In the genomic region with DNA sequence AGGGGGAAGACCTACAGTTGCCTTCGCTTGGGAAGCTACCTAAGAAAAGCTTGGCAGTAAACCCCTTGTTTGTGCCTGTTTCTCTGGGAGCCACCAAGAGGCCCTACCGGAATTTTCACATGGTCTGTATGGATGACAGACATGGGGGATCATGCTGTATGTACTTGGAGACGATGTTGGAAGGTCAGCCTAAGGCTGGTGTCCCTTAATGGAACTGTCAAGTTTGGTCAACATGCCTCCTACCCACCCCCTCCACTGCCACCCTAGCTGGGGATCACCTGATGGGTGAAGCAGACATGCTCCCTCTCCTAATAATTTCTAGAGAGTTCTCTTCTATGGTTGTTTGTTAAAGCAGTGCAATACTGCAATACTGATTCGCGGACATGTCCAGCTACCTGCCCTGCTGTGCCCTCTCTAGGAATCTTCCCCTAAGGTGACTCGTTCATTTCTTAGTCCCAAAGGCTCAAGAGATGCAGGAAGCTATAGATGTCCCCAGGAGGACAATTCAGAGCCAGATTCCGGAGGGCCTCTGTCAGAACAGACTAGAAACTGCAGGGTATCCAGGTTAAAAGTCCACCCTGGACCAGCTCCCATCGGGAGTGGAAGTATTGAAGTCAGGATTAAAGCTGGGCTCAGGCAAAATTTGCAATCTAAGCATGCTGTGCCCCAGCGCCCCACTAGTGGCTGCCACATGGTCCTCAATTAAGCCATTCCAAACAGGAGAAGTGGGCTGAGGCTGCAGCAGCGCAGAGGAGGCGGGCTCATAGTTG, we compare ENCODE assay signal across 9 mouse cellular contexts. TPM values are rescaled to one million over a fixed set of nuclear protein-coding genes. Genes with fewer than 3 reads are reported as not detected.
DNase-seq lines count a peak whose midpoint lies in the region; ATAC-seq and TF ChIP-seq lines count a peak whose summit lies in the region.
"Had no signal": no experiment of that assay in that cellular context is flagged by ENCODE, and none has a peak within 500 bp of the region (broad histone marks: within the 10 kb centered on the region; RNA-seq: fewer than 3 reads in every experiment).

No protein-coding gene starts in this region.

- intact Hi-C loops in heart, adult 2 months (cut with DNase I): no loop called here
- intact Hi-C loops in gastrocnemius, postnatal 14 days (cut with DNase I; ENCODE audit: low total_unique reads): no loop called here

- no peak for TF ChIP-seq EP300 in heart, adult 2 months (IDR thresholded peaks at IDR 0.05; ENCODE audit: insufficient read depth, low read depth, low read length)
- no peak for TF ChIP-seq EP300 in stomach, postnatal 0 days (optimal IDR thresholded peaks at IDR 0.05)

- peak overlapping the region; percentile 29; the same call in 1 of the 2 replicates for H3K4me2 ChIP-seq in limb, embryonic 14.5 days (replicated peaks; ENCODE audit: low read depth, low read length, severe bottlenecking)
- H3K4me2 ChIP-seq in stomach, postnatal 0 days (replicated peaks; ENCODE audit: low read depth): peak overlapping the region; percentile 47

- no peaks in the 10 kb centered on the region for H3K9me3 ChIP-seq in limb, embryonic 14.5 days (ENCODE audit: control insufficient read depth, low read length)
- no peaks in the 10 kb centered on the region for H3K9me3 ChIP-seq in stomach, postnatal 0 days (ENCODE audit: control insufficient read depth, low read length)

- ATAC-seq in limb, embryonic 14.5 days (ENCODE audit: low FRiP score, low read depth): no peak
- ATAC-seq in stomach, postnatal 0 days (ENCODE audit: low FRiP score, low TSS enrichment): no peak

- H3K27me3 ChIP-seq in heart, adult 2 months (ENCODE audit: control insufficient read depth, insufficient read depth, low read length): peaks cover 22% of the 10 kb centered on the region
- H3K27me3 ChIP-seq in testis, adult 2 months (ENCODE audit: control insufficient read depth, insufficient read depth, low read length): peaks cover 5% of the 10 kb centered on the region; the same call in 1 of the 2 replicates
- H3K27me3 ChIP-seq in limb, embryonic 14.5 days (ENCODE audit: control insufficient read depth, insufficient read depth, low read length): peaks cover 68% of the 10 kb centered on the region
- H3K27me3 ChIP-seq in stomach, postnatal 0 days (ENCODE audit: control insufficient read depth, insufficient read depth, low read length): peaks cover 31% of the 10 kb centered on the region

- H3K27ac ChIP-seq in heart, adult 2 months: no peak overlapping the region; the same call in 1 of the 2 replicates
- no peak overlapping the region for H3K27ac ChIP-seq in testis, adult 2 months (ENCODE audit: control insufficient read depth, insufficient read depth, low read depth, low read length)
- no peak overlapping the region for H3K27ac ChIP-seq in limb, embryonic 14.5 days (replicated peaks; ENCODE audit: low read depth, low read length)
- H3K27ac ChIP-seq in stomach, postnatal 0 days (replicated peaks): no peak overlapping the region

- peaks cover 4% of the 10 kb centered on the region for H3K4me1 ChIP-seq in heart, adult 2 months (ENCODE audit: control insufficient read depth, insufficient read depth, low read length)
- peaks cover 32% of the 10 kb centered on the region for H3K4me1 ChIP-seq in testis, adult 2 months (ENCODE audit: control insufficient read depth, insufficient read depth, low read length)
- H3K4me1 ChIP-seq in limb, embryonic 14.5 days (ENCODE audit: control insufficient read depth, insufficient read depth, low read length): peaks cover 3% of the 10 kb centered on the region; the same call in 1 of the 2 replicates
- peaks cover 4% of the 10 kb centered on the region for H3K4me1 ChIP-seq in stomach, postnatal 0 days (replicated peaks; ENCODE audit: control insufficient read depth, insufficient read depth)

- no peaks in the 10 kb centered on the region for H3K36me3 ChIP-seq in heart, adult 2 months (ENCODE audit: control insufficient read depth, insufficient read depth, low read length)
- H3K36me3 ChIP-seq in testis, adult 2 months (ENCODE audit: control insufficient read depth, insufficient read depth, low read length): no peaks in the 10 kb centered on the region
- no peaks in the 10 kb centered on the region for H3K36me3 ChIP-seq in limb, embryonic 14.5 days (ENCODE audit: control insufficient read depth, insufficient read depth, low read length)
- H3K36me3 ChIP-seq in stomach, postnatal 0 days (ENCODE audit: control insufficient read depth, insufficient read depth, low read length): no peaks in the 10 kb centered on the region

- no peaks in the 10 kb centered on the region for H3K79me2 ChIP-seq in heart, adult 2 months (replicated peaks; ENCODE audit: control insufficient read depth, insufficient read depth, low read length)

- no peak for DNase-seq in heart, adult 2 months
- no peak for DNase-seq in heart, adult 18-20 months
- DNase-seq in testis, postnatal 10 days (ENCODE audit: low spot score): no peak
- no peak for DNase-seq in limb, embryonic 14.5 days (ENCODE audit: low spot score)
- DNase-seq in stomach, postnatal 0 days (ENCODE audit: low spot score): no peak
- no peak for DNase-seq in thymus, postnatal 10 days (ENCODE audit: low spot score in 2 of 2)
- DNase-seq in gastrocnemius, postnatal 14 days: no peak

- TF ChIP-seq CTCF in heart, adult 2 months (IDR thresholded peaks at IDR 0.05): no peak
- no peak for TF ChIP-seq CTCF in testis, adult 2 months (IDR thresholded peaks at IDR 0.05; ENCODE audit: control insufficient read depth, insufficient read depth, insufficient replicate concordance, low read depth, low read length)
- TF ChIP-seq CTCF in stomach, postnatal 0 days (IDR thresholded peaks at IDR 0.05; ENCODE audit: low read depth): no peak

- no peak for TF ChIP-seq POLR2A in heart, adult 2 months (IDR thresholded peaks at IDR 0.05; ENCODE audit: insufficient read depth, low read depth, low read length)
- no peak for TF ChIP-seq POLR2A in testis, adult 2 months (IDR thresholded peaks at IDR 0.05; ENCODE audit: control insufficient read depth, low read depth, low read length)
- no peak for TF ChIP-seq POLR2A in limb, embryonic 14.5 days (IDR thresholded peaks at IDR 0.05; ENCODE audit: borderline replicate concordance, extremely low read depth, insufficient read depth, insufficient read length)

- 39% methylated on average over 11 of the region's 11 CpGs for WGBS in heart, adult 2 months
- 21% methylated on average over 11 of the region's 11 CpGs for WGBS in limb, embryonic 14.5 days
- WGBS in stomach, postnatal 0 days: 30% methylated on average over 11 of the region's 11 CpGs

- peak overlapping the region; percentile 47 for H3K4me3 ChIP-seq in heart, adult 2 months
- peak overlapping the region; percentile 12; the same call in 1 of the 2 replicates for H3K4me3 ChIP-seq in testis, adult 2 months (ENCODE audit: control insufficient read depth, low read depth, low read length)
- peak overlapping the region; percentile 18 for H3K4me3 ChIP-seq in limb, embryonic 14.5 days (replicated peaks; ENCODE audit: low read length)
- H3K4me3 ChIP-seq in stomach, postnatal 0 days (ENCODE audit: low read depth, low read length): peak overlapping the region; percentile 31; the same call in 1 of the 2 replicates

- H3K9ac ChIP-seq in heart, adult 2 months (ENCODE audit: low read depth, low read length): no peak overlapping the region
- no peak overlapping the region for H3K9ac ChIP-seq in limb, embryonic 14.5 days (ENCODE audit: low read depth, low read length, severe bottlenecking)
- H3K9ac ChIP-seq in stomach, postnatal 0 days (ENCODE audit: low read length): no peak overlapping the region

RNA-seq across cellular contexts. Expression of gene Dnajc5g, which starts 10.2 kb away (rescaled TPM):
- total RNA-seq in heart, adult 2 months (2021): not detected
- polyA plus RNA-seq in heart, adult 2 months (2012; rRNA removed): not detected in 2 replicates
- not detected for total RNA-seq in heart, adult 18-20 months (2021)
- polyA plus RNA-seq in testis, adult 2 months (2012; rRNA removed): 172 and 183 TPM in 2 replicates
- not detected in 2 replicates for polyA plus RNA-seq in limb, embryonic 14.5 days (2012; rRNA removed)
- not detected in 2 replicates for polyA plus RNA-seq in limb, embryonic 14.5 days (2014; fragmentation: Nextera tagmentation; extraction: Ambion mirVana)
- not detected in 2 replicates for polyA plus RNA-seq in stomach, postnatal 0 days (2015; fragmentation: Nextera tagmentation; extraction: Ambion mirVana)
- not detected for total RNA-seq in gastrocnemius, postnatal 14 days (2021)
- total RNA-seq: granulocyte monocyte progenitor cell, adult 5-6 weeks had no signal

RNA-seq across cellular contexts. Expression of gene Slc30a3, which starts 12.1 kb away (rescaled TPM):
- under 1 TPM in 1 of 2 experiments, not detected in 1; 0.29 TPM for total RNA-seq in heart, adult 2 months (2021)
- 0.26 and 0.47 TPM in 2 replicates for polyA plus RNA-seq in heart, adult 2 months (2012; rRNA removed)
- not detected for total RNA-seq in heart, adult 18-20 months (2021)
- 311 and 315 TPM in 2 replicates for polyA plus RNA-seq in testis, adult 2 months (2012; rRNA removed)
- 0.82 and 0.86 TPM in 2 replicates for polyA plus RNA-seq in limb, embryonic 14.5 days (2012; rRNA removed)
- polyA plus RNA-seq in limb, embryonic 14.5 days (2014; fragmentation: Nextera tagmentation; extraction: Ambion mirVana): 0.53 and 0.91 TPM in 2 replicates
- polyA plus RNA-seq in stomach, postnatal 0 days (2015; fragmentation: Nextera tagmentation; extraction: Ambion mirVana): 0.11 TPM in 1 of 2 replicates, not detected in the other
- total RNA-seq in gastrocnemius, postnatal 14 days (2021): under 1 TPM in 1 of 2 experiments, not detected in 1; 0.10 TPM
- total RNA-seq: granulocyte monocyte progenitor cell, adult 5-6 weeks had no signal

RNA-seq across cellular contexts. Expression of gene Trim54, which starts 20.6 kb away (rescaled TPM):
- total RNA-seq in heart, adult 2 months (2021): 100 to 1,000 TPM; 250 to 368 TPM
- polyA plus RNA-seq in heart, adult 2 months (2012; rRNA removed): 186 and 219 TPM in 2 replicates
- 100 to 1,000 TPM; 344 to 355 TPM for total RNA-seq in heart, adult 18-20 months (2021)
- 9.8 and 11.1 TPM in 2 replicates for polyA plus RNA-seq in testis, adult 2 months (2012; rRNA removed)
- polyA plus RNA-seq in limb, embryonic 14.5 days (2012; rRNA removed): 8.1 and 8.7 TPM in 2 replicates
- polyA plus RNA-seq in limb, embryonic 14.5 days (2014; fragmentation: Nextera tagmentation; extraction: Ambion mirVana): 4.9 and 6.2 TPM in 2 replicates
- polyA plus RNA-seq in stomach, postnatal 0 days (2015; fragmentation: Nextera tagmentation; extraction: Ambion mirVana): 0.06 TPM in 1 of 2 replicates, not detected in the other
- total RNA-seq in gastrocnemius, postnatal 14 days (2021): 100 to 1,000 TPM; 190 to 215 TPM
- total RNA-seq: granulocyte monocyte progenitor cell, adult 5-6 weeks had no signal

RNA-seq across cellular contexts. Expression of gene Cad, which starts 41.3 kb away (rescaled TPM):
- 10 to 100 TPM; 11.0 to 14.0 TPM for total RNA-seq in heart, adult 2 months (2021)
- polyA plus RNA-seq in heart, adult 2 months (2012; rRNA removed): 18.5 TPM in 2 replicates
- 10 to 100 TPM; 12.9 to 15.3 TPM for total RNA-seq in heart, adult 18-20 months (2021)
- polyA plus RNA-seq in testis, adult 2 months (2012; rRNA removed): 11.2 and 14.0 TPM in 2 replicates
- 49.1 and 62.5 TPM in 2 replicates for polyA plus RNA-seq in limb, embryonic 14.5 days (2012; rRNA removed)
- 28.3 and 29.4 TPM in 2 replicates for polyA plus RNA-seq in limb, embryonic 14.5 days (2014; fragmentation: Nextera tagmentation; extraction: Ambion mirVana)
- polyA plus RNA-seq in stomach, postnatal 0 days (2015; fragmentation: Nextera tagmentation; extraction: Ambion mirVana): 4.9 and 6.1 TPM in 2 replicates
- 10 to 100 TPM; 12.3 to 19.9 TPM for total RNA-seq in gastrocnemius, postnatal 14 days (2021)

RNA-seq across cellular contexts. Expression of gene Ucn, which starts 42.7 kb away (rescaled TPM):
- not detected for total RNA-seq in heart, adult 2 months (2021)
- not detected in 2 replicates for polyA plus RNA-seq in heart, adult 2 months (2012; rRNA removed)
- not detected for total RNA-seq in heart, adult 18-20 months (2021)
- polyA plus RNA-seq in testis, adult 2 months (2012; rRNA removed): 0.57 and 1.4 TPM in 2 replicates
- 0.16 TPM in 1 of 2 replicates, not detected in the other for polyA plus RNA-seq in limb, embryonic 14.5 days (2012; rRNA removed)
- polyA plus RNA-seq in limb, embryonic 14.5 days (2014; fragmentation: Nextera tagmentation; extraction: Ambion mirVana): 0.46 TPM in 1 of 2 replicates, not detected in the other
- not detected in 2 replicates for polyA plus RNA-seq in stomach, postnatal 0 days (2015; fragmentation: Nextera tagmentation; extraction: Ambion mirVana)
- not detected for total RNA-seq in gastrocnemius, postnatal 14 days (2021)
- total RNA-seq: granulocyte monocyte progenitor cell, adult 5-6 weeks had no signal

Comparison
In these comparisons a context has a peak if more than half of its experiments do, and no peak if none do; other contexts are left out.
1. RNA of gene Dnajc5g, which starts 10.2 kb away (polyA plus RNA-seq): 172 to 183 TPM in testis, adult 2 months; not detected in heart, adult 2 months, not detected in limb, embryonic 14.5 days and not detected in stomach, postnatal 0 days; every median in the first group is over 100 times any median in the second.
2. RNA of gene Slc30a3, which starts 12.1 kb away (polyA plus RNA-seq): 311 to 315 TPM in testis, adult 2 months; 0.53 to 0.91 TPM in limb, embryonic 14.5 days, 0.26 to 0.47 TPM in heart, adult 2 months and 0.11 TPM in stomach, postnatal 0 days; every median in the first group is over 100 times any median in the second.
3. RNA of gene Trim54, which starts 20.6 kb away (polyA plus RNA-seq): 186 to 219 TPM in heart, adult 2 months; 9.8 to 11.1 TPM in testis, adult 2 months, 4.9 to 8.7 TPM in limb, embryonic 14.5 days and 0.06 TPM in stomach, postnatal 0 days; every median in the first group is over 10 times any median in the second.
4. Peak in every context shown above with its lines, with median percentiles within 50 percentile points of each other: H3K4me3 ChIP-seq.